In the genomic region with DNA sequence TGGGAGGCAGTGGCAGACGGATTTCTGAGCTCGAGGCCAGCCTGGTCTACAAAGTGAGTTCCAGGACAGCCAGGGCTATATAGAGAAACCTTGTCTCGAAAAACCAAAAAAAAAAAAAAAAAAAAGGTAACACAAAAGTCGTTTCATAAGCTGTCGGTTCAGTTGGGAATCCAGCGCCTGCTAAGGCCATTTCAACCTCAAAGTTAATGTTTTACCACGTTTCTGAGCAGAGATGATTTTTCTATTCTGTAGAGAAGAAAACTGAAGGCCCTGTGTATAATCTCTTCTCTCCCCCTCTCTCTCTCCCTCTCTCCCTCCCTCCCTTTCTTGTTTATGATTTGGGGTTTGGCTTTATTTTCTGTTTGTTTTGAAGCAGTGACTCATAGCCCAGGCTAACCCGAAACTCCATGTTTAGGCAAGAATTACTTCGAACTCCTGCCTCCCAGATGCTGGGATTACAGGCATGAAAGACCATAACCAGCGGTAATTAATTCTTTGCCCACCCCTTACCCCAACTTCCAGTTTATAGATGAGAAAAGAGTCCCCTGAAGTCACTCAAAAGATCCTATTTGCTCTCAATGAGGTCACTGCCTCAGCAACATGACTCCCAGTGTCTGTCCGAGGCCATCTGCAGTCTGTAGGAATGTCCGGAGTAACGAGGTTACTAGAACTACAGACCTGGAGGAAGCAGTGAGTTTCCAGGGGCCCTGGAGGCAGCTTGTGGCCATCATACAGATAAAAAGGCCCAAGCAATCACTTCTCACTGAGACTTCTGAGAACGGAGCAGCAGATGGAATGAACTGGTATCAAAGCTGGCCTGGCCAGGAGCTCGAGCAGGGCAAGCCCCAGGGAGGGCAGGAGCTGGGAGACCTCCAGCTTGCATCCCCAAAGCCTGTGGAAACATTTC, we compare ENCODE assay signal across 8 mouse cellular contexts. TPM values are rescaled to one million over a fixed set of nuclear protein-coding genes. Genes with fewer than 3 reads are reported as not detected.
DNase-seq lines count a peak whose midpoint lies in the region; ATAC-seq and TF ChIP-seq lines count a peak whose summit lies in the region.

No protein-coding gene starts in this region.

- 36% methylated on average over 15 of the region's 15 CpGs for WGBS in embryonic facial prominence, embryonic 12.5 days
- WGBS in intestine, embryonic 15.5 days, result 26% methylated on average over 15 of the region's 15 CpGs
- WGBS in neural tube, embryonic 13.5 days, result 40% methylated on average over 15 of the region's 15 CpGs

- no peak overlapping the region for H3K9ac ChIP-seq in embryonic facial prominence, embryonic 12.5 days
- H3K9ac ChIP-seq in intestine, embryonic 15.5 days, result peak overlapping the region; percentile 17
- H3K9ac ChIP-seq in neural tube, embryonic 13.5 days, result 0 out of 2 replicates have a peak overlapping the region, but pooled peaks have one; percentile 38

- no peak for DNase-seq in layer of hippocampus, adult 2 months (ENCODE audit: low spot score in 2 of 2)
- DNase-seq in layer of hippocampus, postnatal 10 days (ENCODE audit: low spot score in 2 of 2), result no peak
- no peak for DNase-seq in urinary bladder, adult 2 months (ENCODE audit: low spot score)

- H3K4me2 ChIP-seq in embryonic facial prominence, embryonic 12.5 days (replicated peaks), result peak overlapping the region; percentile 83
- peak overlapping the region; percentile 80 for H3K4me2 ChIP-seq in intestine, embryonic 15.5 days (replicated peaks)
- peak overlapping the region; percentile 95 for H3K4me2 ChIP-seq in neural tube, embryonic 13.5 days

- H3K36me3 ChIP-seq in embryonic facial prominence, embryonic 12.5 days, result peaks cover 9% of the 10 kb centered on the region
- H3K36me3 ChIP-seq in intestine, embryonic 15.5 days, result 0 out of 2 replicates have a peak, but pooled peaks cover 3% of the 10 kb centered on the region
- H3K36me3 ChIP-seq in neural tube, embryonic 13.5 days, result peaks cover 8% of the 10 kb centered on the region

- H3K27me3 ChIP-seq in embryonic facial prominence, embryonic 12.5 days, result no peaks in the 10 kb centered on the region
- no peaks in the 10 kb centered on the region for H3K27me3 ChIP-seq in intestine, embryonic 15.5 days (replicated peaks)
- H3K27me3 ChIP-seq in neural tube, embryonic 13.5 days, result no peaks in the 10 kb centered on the region

- peak overlapping the region; percentile 58 for H3K4me3 ChIP-seq in layer of hippocampus, adult 2 months
- H3K4me3 ChIP-seq in embryonic facial prominence, embryonic 12.5 days, result peak overlapping the region; percentile 80
- H3K4me3 ChIP-seq in intestine, embryonic 15.5 days (replicated peaks), result peak overlapping the region; percentile 96
- peak overlapping the region; percentile 85 for H3K4me3 ChIP-seq in neural tube, embryonic 13.5 days

- H3K9me3 ChIP-seq in embryonic facial prominence, embryonic 12.5 days, result no peaks in the 10 kb centered on the region
- H3K9me3 ChIP-seq in intestine, embryonic 15.5 days, result no peaks in the 10 kb centered on the region
- no peaks in the 10 kb centered on the region for H3K9me3 ChIP-seq in neural tube, embryonic 13.5 days

- peaks cover 28% of the 10 kb centered on the region for H3K4me1 ChIP-seq in embryonic facial prominence, embryonic 12.5 days
- H3K4me1 ChIP-seq in intestine, embryonic 15.5 days (replicated peaks), result peaks cover 17% of the 10 kb centered on the region; the same call in 1 of the 2 replicates
- H3K4me1 ChIP-seq in neural tube, embryonic 13.5 days (replicated peaks), result peaks cover 45% of the 10 kb centered on the region

- TF ChIP-seq CTCF in layer of hippocampus, adult 2 months (conservative IDR thresholded peaks at IDR 0.05), result no peak

- no peak for ATAC-seq in embryonic facial prominence, embryonic 12.5 days (ENCODE audit: insufficient number of reproducible peaks, insufficient read depth, low FRiP score, low TSS enrichment)
- ATAC-seq in intestine, embryonic 15.5 days, result no peak
- ATAC-seq in neural tube, embryonic 13.5 days (ENCODE audit: low read depth), result no peak
- ATAC-seq in activated CD4-positive, CD25-positive, alpha-beta regulatory T cell, adult 4 months, result no peak
- no peak for ATAC-seq in CD4-positive, CD25-positive, alpha-beta regulatory T cell, adult 4 months

- H3K27ac ChIP-seq in layer of hippocampus, adult 2 months, result peak overlapping the region; percentile 75
- peak overlapping the region; percentile 87 for H3K27ac ChIP-seq in embryonic facial prominence, embryonic 12.5 days
- H3K27ac ChIP-seq in intestine, embryonic 15.5 days, result peak overlapping the region; percentile 94
- H3K27ac ChIP-seq in neural tube, embryonic 13.5 days (replicated peaks), result peak overlapping the region; percentile 70

RNA-seq across cellular contexts. Expression of a gene that starts 1.4 kb away (rescaled TPM):
- total RNA-seq in layer of hippocampus, adult 2 months (2021), result 10 to 100 TPM; 62.5 to 62.6 TPM
- 10 to 100 TPM; 74.8 to 80.1 TPM for total RNA-seq in layer of hippocampus, postnatal 10 days (2021)
- 188 and 189 TPM in 2 replicates for polyA plus RNA-seq in embryonic facial prominence, embryonic 12.5 days (2016; fragmentation: Nextera tagmentation; extraction: Ambion mirVana)
- 305 and 329 TPM in 2 replicates for polyA plus RNA-seq in intestine, embryonic 15.5 days (2015; fragmentation: Nextera tagmentation; extraction: Ambion mirVana)
- polyA plus RNA-seq in neural tube, embryonic 13.5 days (2015; fragmentation: Nextera tagmentation; extraction: Ambion mirVana), result 154 TPM in 2 replicates
- 80.3 and 88.2 TPM in 2 replicates for polyA plus RNA-seq in urinary bladder, adult 2 months (2012; rRNA removed)
- 10 to 100 TPM; 50.9 to 65.4 TPM for polyA plus RNA-seq in activated CD4-positive, CD25-positive, alpha-beta regulatory T cell, adult 4 months (2017; shearing (Covaris generic))
- polyA plus RNA-seq in CD4-positive, CD25-positive, alpha-beta regulatory T cell, adult 4 months (2017; shearing (Covaris generic)), result 10 to 100 TPM; 44.0 to 44.2 TPM

RNA-seq across cellular contexts. Expression of a gene that starts 15.9 kb away (rescaled TPM):
- 100 to 1,000 TPM; 482 to 488 TPM for total RNA-seq in layer of hippocampus, adult 2 months (2021)
- 100 to 1,000 TPM; 356 to 431 TPM for total RNA-seq in layer of hippocampus, postnatal 10 days (2021)
- polyA plus RNA-seq in embryonic facial prominence, embryonic 12.5 days (2016; fragmentation: Nextera tagmentation; extraction: Ambion mirVana), result 15.9 and 20.4 TPM in 2 replicates
- polyA plus RNA-seq in intestine, embryonic 15.5 days (2015; fragmentation: Nextera tagmentation; extraction: Ambion mirVana), result 8.7 and 10.8 TPM in 2 replicates
- 156 and 161 TPM in 2 replicates for polyA plus RNA-seq in neural tube, embryonic 13.5 days (2015; fragmentation: Nextera tagmentation; extraction: Ambion mirVana)
- 1.4 and 2.9 TPM in 2 replicates for polyA plus RNA-seq in urinary bladder, adult 2 months (2012; rRNA removed)
- polyA plus RNA-seq in activated CD4-positive, CD25-positive, alpha-beta regulatory T cell, adult 4 months (2017; shearing (Covaris generic)), result 1 to 10 TPM; 2.4 TPM
- 1 to 10 TPM; 3.3 to 3.5 TPM for polyA plus RNA-seq in CD4-positive, CD25-positive, alpha-beta regulatory T cell, adult 4 months (2017; shearing (Covaris generic))

RNA-seq across cellular contexts. Expression of a gene that starts 21.0 kb away (rescaled TPM):
- 10 to 100 TPM; 60.6 to 66.4 TPM for total RNA-seq in layer of hippocampus, adult 2 months (2021)
- total RNA-seq in layer of hippocampus, postnatal 10 days (2021), result 10 to 100 TPM; 81.8 to 83.7 TPM
- polyA plus RNA-seq in embryonic facial prominence, embryonic 12.5 days (2016; fragmentation: Nextera tagmentation; extraction: Ambion mirVana), result 116 and 126 TPM in 2 replicates
- polyA plus RNA-seq in intestine, embryonic 15.5 days (2015; fragmentation: Nextera tagmentation; extraction: Ambion mirVana), result 156 and 171 TPM in 2 replicates
- polyA plus RNA-seq in neural tube, embryonic 13.5 days (2015; fragmentation: Nextera tagmentation; extraction: Ambion mirVana), result 83.3 and 88.6 TPM in 2 replicates
- 190 and 251 TPM in 2 replicates for polyA plus RNA-seq in urinary bladder, adult 2 months (2012; rRNA removed)
- polyA plus RNA-seq in activated CD4-positive, CD25-positive, alpha-beta regulatory T cell, adult 4 months (2017; shearing (Covaris generic)), result 10 to 100 TPM; 23.7 to 30.3 TPM
- 10 to 100 TPM; 23.3 to 51.4 TPM for polyA plus RNA-seq in CD4-positive, CD25-positive, alpha-beta regulatory T cell, adult 4 months (2017; shearing (Covaris generic))

RNA-seq across cellular contexts. Expression of a gene that starts 38.3 kb away (rescaled TPM):
- total RNA-seq in layer of hippocampus, adult 2 months (2021), result 100 to 1,000 TPM in 1 of 2 experiments, 10 to 100 TPM in 1; 92.5 to 102 TPM
- 100 to 1,000 TPM; 115 TPM for total RNA-seq in layer of hippocampus, postnatal 10 days (2021)
- polyA plus RNA-seq in embryonic facial prominence, embryonic 12.5 days (2016; fragmentation: Nextera tagmentation; extraction: Ambion mirVana), result 13.5 and 15.3 TPM in 2 replicates
- 3.2 and 3.5 TPM in 2 replicates for polyA plus RNA-seq in intestine, embryonic 15.5 days (2015; fragmentation: Nextera tagmentation; extraction: Ambion mirVana)
- polyA plus RNA-seq in neural tube, embryonic 13.5 days (2015; fragmentation: Nextera tagmentation; extraction: Ambion mirVana), result 20.3 and 21.6 TPM in 2 replicates
- 6.9 and 10.4 TPM in 2 replicates for polyA plus RNA-seq in urinary bladder, adult 2 months (2012; rRNA removed)
- polyA plus RNA-seq in activated CD4-positive, CD25-positive, alpha-beta regulatory T cell, adult 4 months (2017; shearing (Covaris generic)), result not detected
- not detected for polyA plus RNA-seq in CD4-positive, CD25-positive, alpha-beta regulatory T cell, adult 4 months (2017; shearing (Covaris generic))

RNA-seq across cellular contexts. Expression of a gene that starts 43.1 kb away (rescaled TPM):
- under 1 TPM; 0.15 to 0.23 TPM for total RNA-seq in layer of hippocampus, adult 2 months (2021)
- total RNA-seq in layer of hippocampus, postnatal 10 days (2021), result under 1 TPM; 0.32 to 0.54 TPM
- polyA plus RNA-seq in embryonic facial prominence, embryonic 12.5 days (2016; fragmentation: Nextera tagmentation; extraction: Ambion mirVana), result 24.5 and 26.4 TPM in 2 replicates
- 15.2 and 18.0 TPM in 2 replicates for polyA plus RNA-seq in intestine, embryonic 15.5 days (2015; fragmentation: Nextera tagmentation; extraction: Ambion mirVana)
- 4.2 and 4.9 TPM in 2 replicates for polyA plus RNA-seq in neural tube, embryonic 13.5 days (2015; fragmentation: Nextera tagmentation; extraction: Ambion mirVana)
- 0.01 TPM in 1 of 2 replicates, not detected in the other for polyA plus RNA-seq in urinary bladder, adult 2 months (2012; rRNA removed)
- polyA plus RNA-seq in activated CD4-positive, CD25-positive, alpha-beta regulatory T cell, adult 4 months (2017; shearing (Covaris generic)), result 1 to 10 TPM in 1 of 2 experiments, not detected in 1; 2.9 TPM
- not detected for polyA plus RNA-seq in CD4-positive, CD25-positive, alpha-beta regulatory T cell, adult 4 months (2017; shearing (Covaris generic))
